Mouse (Mus musculus): ENCODE measurements around the gene Sipa1l1. TPM values are rescaled to one million over a fixed set of nuclear protein-coding genes. Genes with fewer than 3 reads are reported as not detected.
"Not testable (repeated sequence)": the region's sequence is repeated elsewhere in the genome, so short reads cannot be mapped to it uniquely, and the experiment has no call there.

Sipa1l1 gene
- total RNA-seq, 2 experiments from 2014 or later: 8.6 to 10.5 TPM

GRCm38 (mm10) chr12:82456414-82456805 lies 287.3 kb downstream of the Sipa1l1 start:
- intact Hi-C loops (cut with DNase I): no loop called here
- no peak for DNase-seq

GRCm38 (mm10) chr12:82457609-82458008 lies 288.5 kb downstream of the Sipa1l1 start:
- no peak for DNase-seq
- intact Hi-C loops (cut with DNase I): no loop called here

DNA sequence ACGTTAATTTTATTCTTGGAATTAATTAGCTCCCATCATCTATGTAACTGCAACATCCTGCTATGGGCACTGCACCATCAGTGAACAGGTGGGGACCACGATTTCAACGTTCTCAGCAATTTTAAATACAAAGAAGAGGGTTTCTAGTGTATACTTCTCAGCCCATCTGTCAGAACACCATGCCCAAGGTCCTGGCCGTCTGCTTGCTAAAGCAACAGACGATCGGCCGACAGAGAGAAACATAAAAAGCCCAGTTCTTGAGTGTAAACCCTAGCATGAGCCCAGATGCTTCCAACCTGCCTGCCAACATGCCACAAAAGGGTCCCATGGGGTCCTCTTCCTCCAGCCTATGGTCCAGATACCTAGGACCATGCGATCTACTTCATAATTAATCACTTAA lies 288.9 kb downstream of the Sipa1l1 start:
- no peak for DNase-seq
- intact Hi-C loops (cut with DNase I): no loop called here

DNA sequence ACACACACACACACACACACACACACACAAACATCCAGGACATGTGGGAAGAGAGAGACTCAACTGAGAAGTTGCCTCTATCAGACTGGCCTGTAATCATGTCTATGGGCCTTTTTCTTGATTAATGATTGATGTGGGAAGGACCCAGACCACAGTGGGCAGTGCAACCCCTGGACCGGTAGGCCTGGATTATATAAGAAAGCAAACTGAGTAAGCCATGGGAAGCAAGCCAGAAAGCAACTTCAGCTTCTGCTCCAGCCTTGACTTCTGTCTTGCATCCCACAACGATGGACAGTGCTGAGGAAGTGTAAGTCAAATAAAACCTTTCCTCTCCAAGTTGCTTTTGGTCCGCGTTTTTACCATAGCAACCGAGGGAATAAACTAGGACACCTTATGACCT lies 298.1 kb downstream of the Sipa1l1 start:
- intact Hi-C loops (cut with DNase I): no loop called here
- no peak for DNase-seq

DNA sequence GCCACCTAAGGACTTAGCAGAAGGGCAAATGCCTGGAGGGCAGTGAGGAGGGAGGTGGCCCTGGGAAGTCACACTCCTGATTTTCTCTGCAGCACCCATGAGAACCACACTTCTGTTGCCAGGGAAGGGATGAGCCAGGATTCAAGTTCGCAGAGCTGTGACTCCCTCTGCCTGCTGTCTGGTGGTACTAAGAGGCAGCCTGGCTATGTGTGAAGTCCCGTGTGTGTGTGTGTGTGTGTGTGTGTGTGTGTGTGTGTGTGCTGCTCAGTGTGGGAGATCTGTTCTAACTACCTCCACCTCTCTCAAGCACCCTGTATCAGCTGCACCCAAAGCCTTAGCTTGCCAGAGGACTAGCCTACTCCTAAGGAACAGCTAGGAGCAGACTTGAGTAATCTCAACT lies 298.5 kb downstream of the Sipa1l1 start:
- intact Hi-C loops (cut with DNase I): no loop called here
- DNase-seq: no peak

GRCm38 (mm10) chr12:82468416-82468815 lies 299.3 kb downstream of the Sipa1l1 start:
- intact Hi-C loops (cut with DNase I): no loop called here
- DNase-seq: no peak

DNA sequence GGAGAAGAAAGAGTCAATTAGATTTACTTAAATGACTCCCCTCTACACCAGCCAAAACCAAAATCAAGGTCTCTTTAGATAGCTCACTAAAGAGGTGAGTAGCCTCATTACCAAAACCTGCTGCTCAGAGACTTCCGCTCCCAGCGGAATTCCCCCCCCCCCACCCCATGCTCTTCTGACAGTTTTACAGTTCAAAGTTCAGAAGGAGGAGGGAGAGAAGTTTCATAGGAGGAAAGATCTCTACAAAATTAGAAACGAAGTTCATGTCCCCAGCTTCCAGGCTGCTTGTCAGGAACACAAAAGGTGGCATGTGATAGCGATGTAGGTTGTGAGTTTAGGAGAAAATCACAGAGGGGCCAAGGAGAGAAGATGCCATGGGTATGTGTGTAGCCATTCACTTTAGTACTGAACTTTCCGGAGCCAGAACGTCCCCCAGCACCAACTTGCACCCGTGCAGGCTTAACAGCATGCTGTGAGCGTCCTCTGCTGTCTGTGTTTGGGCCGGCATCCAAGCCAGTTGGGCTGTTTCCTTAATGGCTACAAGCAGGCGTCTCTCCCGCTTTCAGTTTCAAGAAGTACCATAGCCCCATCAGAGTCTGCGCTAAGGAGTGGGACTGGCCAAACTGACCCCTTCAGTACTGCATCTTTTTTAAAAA lies 300.7 kb downstream of the Sipa1l1 start:
- intact Hi-C loops (cut with DNase I): loop anchor here (1.0 to 5.0 kb wide), 3 partner anchors 299 to 673 kb away; no protein-coding TSS in a partner anchor
- peak; percentile 84 to 85 for DNase-seq

- intact Hi-C loops (cut with DNase I): loop anchor here (1.0 to 5.0 kb wide), 3 partner anchors 299 to 673 kb away; no protein-coding TSS in a partner anchor
- DNase-seq: peak; percentile 59 to 60
Observed at GRCm38 (mm10) chr12:82470362-82470936, 301.3 kb downstream of the Sipa1l1 start.

- DNase-seq: no peak
- intact Hi-C loops (cut with DNase I): loop anchor here (5.0 kb wide), 2 partner anchors 495 to 675 kb away; no protein-coding TSS in a partner anchor
Observed at GRCm38 (mm10) chr12:82472796-82473195, 303.7 kb downstream of the Sipa1l1 start.

DNA sequence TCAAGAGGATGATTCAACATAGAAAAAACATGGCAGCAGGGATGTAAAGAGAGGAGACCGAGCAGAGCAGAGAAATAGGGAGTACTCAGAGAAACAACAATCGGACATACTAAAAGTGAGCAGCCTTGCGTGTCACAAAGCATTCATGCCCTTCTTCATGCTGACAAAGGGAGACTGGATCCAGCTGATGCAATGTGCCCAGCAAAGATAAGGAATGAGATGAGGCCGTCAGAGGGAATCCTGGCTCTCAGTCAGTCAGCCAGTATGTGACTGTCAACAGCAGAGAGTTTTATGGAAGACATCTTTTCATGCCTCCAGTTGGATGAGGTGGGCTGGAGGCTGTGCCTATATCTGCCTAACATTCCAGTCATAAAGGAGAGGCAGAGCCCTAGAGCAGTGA lies 304.1 kb downstream of the Sipa1l1 start:
- no peak for DNase-seq
- intact Hi-C loops (cut with DNase I): loop anchor here (5.0 kb wide), 2 partner anchors 496 to 676 kb away; no protein-coding TSS in a partner anchor

DNA sequence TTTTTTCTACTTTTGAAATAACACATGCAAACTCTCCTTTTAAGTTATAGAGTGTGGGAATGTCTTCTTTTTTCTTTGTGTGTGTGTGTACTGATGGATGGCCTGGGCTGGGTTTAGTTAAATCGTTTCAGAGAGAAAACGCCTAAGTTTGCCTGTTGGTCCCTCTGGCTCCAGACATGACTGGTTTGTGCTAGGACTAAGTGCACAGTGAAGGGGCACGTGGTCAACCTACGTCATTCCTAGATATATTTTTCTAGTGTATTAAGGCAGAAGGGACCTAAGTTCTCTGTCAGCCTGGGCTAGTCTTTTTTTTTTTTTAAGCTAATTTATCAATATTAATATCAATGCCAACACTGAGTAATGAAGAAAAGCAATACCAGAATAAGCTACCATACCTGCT lies 305.3 kb downstream of the Sipa1l1 start:
- intact Hi-C loops (cut with DNase I): loop anchor here (5.0 kb wide), 2 partner anchors 497 to 677 kb away; no protein-coding TSS in a partner anchor
- no peak for DNase-seq

DNA sequence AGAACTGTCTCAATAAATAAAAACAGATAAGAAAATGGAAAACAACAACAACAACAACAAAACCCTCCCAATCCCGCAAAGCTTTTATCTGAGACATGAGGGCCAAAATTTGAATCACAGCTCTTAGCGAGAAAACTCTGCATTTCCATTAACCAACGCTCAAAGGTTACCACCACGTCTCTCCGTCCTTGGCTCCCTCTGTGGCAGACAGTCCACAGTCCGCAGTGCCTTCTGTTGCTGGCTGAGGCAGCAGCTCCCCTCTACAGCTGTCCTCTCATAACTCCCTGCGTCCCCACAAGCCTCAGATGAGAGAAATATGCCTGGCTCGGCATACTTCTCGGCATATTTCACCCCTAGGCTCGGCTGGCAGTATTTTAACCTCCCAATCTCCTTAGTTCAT lies 306.9 kb downstream of the Sipa1l1 start:
- intact Hi-C loops (cut with DNase I): no loop called here
- DNase-seq: no peak

- intact Hi-C loops (cut with DNase I): no loop called here
- no peak for DNase-seq
Observed at GRCm38 (mm10) chr12:82476580-82476979, 307.5 kb downstream of the Sipa1l1 start.

GRCm38 (mm10) chr12:82477826-82478225 lies 308.7 kb downstream of the Sipa1l1 start:
- DNase-seq: no peak
- intact Hi-C loops (cut with DNase I): no loop called here

- intact Hi-C loops (cut with DNase I): no loop called here
- DNase-seq: no peak
Observed at GRCm38 (mm10) chr12:82478256-82478655, 309.1 kb downstream of the Sipa1l1 start.

DNA sequence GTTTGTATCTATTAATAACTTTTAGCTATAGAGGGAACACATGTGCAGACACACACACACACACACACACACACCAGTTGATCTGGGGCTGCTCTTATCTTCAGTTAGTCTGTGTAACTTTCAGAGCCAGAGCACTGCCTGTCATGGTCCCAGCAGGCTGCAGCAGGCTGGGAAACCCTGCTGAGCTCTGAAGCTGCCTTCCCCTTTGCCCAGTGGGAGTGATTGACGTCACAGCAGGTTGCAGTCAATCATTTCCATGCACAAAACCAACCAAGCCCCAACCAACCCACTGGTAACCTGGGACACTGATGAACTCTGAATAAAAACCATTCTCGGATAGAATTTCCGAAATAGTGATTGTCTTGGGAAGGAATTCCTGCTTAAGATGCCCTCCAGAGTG lies 310.3 kb downstream of the Sipa1l1 start:
- intact Hi-C loops (cut with DNase I): no loop called here
- no peak for DNase-seq

DNA sequence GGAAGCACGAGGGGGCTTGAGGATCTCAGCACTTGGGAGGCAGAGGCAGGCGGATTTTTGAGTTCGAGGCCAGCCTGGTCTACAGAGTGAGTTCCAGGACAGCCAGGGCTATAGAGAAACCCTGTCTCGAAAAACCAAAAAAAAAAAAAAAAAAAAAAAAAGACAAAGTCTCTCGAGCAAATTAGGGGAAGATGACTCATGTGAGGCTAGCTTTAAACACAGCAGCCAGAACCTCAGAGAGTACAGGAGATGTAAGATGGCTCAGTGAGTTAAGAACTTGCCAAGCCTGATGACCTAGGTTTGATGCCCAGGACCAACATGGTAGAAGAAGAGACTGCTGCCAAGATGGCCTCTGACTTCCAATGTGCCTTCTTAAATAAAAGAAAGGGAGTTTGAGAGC lies 311.3 kb downstream of the Sipa1l1 start:
- DNase-seq; intact Hi-C loops (cut with DNase I): not testable (repeated sequence)

DNA sequence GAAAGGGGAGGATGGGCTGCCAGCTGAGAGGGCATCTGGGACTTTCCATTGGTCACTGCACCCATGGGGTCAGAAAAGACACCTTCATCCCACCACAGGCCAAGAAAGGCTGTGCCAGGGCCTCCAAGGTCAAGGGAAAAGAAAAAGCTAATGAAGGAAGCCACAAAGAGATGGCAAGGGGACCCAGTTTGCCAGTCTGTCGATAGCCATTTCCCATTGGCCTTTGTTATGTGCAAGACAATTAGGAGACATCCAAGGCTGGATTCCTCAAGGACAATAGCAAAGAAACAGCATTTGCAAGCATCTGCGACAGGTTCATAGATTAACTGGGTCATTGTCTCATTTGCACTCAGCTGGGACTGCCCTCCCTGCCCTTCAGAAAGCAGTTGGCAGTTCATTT lies 316.3 kb downstream of the Sipa1l1 start:
- no peak for DNase-seq
- intact Hi-C loops (cut with DNase I): no loop called here

GRCm38 (mm10) chr12:82486829-82487560 lies 317.9 kb downstream of the Sipa1l1 start:
- intact Hi-C loops (cut with DNase I): no loop called here
- no peak for DNase-seq

DNA sequence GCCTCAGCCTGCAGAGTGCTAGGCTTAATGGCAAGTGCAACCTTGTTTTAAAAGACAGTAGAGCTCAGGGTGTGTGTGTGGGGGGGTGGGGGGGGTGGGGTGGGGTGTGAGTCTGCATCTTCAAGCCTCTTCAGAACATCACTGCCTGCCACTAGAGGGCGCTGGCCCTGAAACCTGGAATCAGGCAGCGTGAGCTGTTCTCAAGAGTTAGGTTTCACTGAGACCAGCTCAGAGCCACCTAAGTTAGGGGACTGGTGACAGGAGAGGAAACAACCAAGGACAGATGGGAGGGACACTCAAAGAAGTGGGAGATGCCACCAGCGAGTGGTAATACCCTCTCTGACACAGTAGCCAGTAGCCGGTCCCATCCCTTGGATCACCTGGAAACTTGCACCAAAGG lies 320.0 kb downstream of the Sipa1l1 start:
- intact Hi-C loops (cut with DNase I): no loop called here
- DNase-seq: peak; percentile 13 to 61

DNA sequence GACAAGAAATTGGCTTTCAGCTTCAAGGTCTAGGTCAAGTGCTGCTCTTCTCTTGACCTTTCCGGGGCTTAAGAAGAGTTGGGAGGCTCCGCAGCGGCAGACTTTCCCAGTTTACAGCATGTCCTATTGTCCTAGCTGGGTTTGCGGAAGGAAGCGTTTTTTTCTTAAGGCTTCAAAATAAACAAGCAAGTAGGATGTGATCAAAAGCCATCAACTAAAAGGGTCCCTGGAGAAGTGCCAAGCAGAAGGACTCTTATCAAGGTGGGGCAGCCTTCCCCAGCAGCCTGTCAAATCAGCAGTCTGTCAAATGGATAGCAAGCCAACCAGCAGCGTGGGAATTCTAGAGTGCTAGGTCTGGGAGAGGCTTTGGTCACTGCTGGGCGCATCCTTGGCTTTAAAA lies 320.5 kb downstream of the Sipa1l1 start:
- intact Hi-C loops (cut with DNase I): no loop called here
- peak; percentile 8 to 13 for DNase-seq

GRCm38 (mm10) chr12:82492456-82492855 lies 323.3 kb downstream of the Sipa1l1 start:
- intact Hi-C loops (cut with DNase I): no loop called here
- no peak for DNase-seq

Measured in heart, postnatal 36 days (tissue).